Mouse (Mus musculus) forebrain, postnatal 0 days (tissue): ENCODE data around the gene BC051665. TPM values are rescaled to one million over a fixed set of nuclear protein-coding genes. Genes with fewer than 3 reads are reported as not detected.

ENCODE experiments used
- ATAC-seq: fragments of 200-750 bp; cut with Nextera tagmentation; 2 replicates; pipeline ENCODE4 v1.8.0; 2017; ENCODE audit warnings: mild to moderate bottlenecking, moderate library complexity
- DNase-seq: peaks from one replicate; pipeline ENCODE4 v3.0.0-alpha.2; 2015
- H3K27ac ChIP-seq: fragments of 300-500 bp; sonication (generic); 2 replicates; pipeline ENCODE4 v1.5.1; 2014; ENCODE audit warnings: low read depth, mild to moderate bottlenecking, antibody characterized with exemption, low read length, moderate library complexity, mixed read lengths
- H3K27me3 ChIP-seq: fragments of 300-500 bp; sonication (generic); 2 replicates; pipeline ENCODE4 v1.6.1; 2014; ENCODE audit warnings: mild to moderate bottlenecking, low read length, mixed read lengths; ENCODE audit not compliant: insufficient read depth
- H3K36me3 ChIP-seq: fragments of 300-500 bp; sonication (generic); 2 replicates; pipeline ENCODE4 v1.6.1; 2014; ENCODE audit warnings: mild to moderate bottlenecking, moderate library complexity; ENCODE audit not compliant: insufficient read depth
- H3K4me1 ChIP-seq: fragments of 300-500 bp; sonication (generic); 2 replicates; pipeline ENCODE4 v1.6.1; 2014; ENCODE audit warnings: antibody characterized with exemption; ENCODE audit not compliant: insufficient read depth
- H3K4me2 ChIP-seq: fragments of 300-500 bp; sonication (generic); 2 replicates; pipeline ENCODE4 v1.6.1; 2014; ENCODE audit warnings: low read depth, mild to moderate bottlenecking, moderate library complexity
- H3K4me3 ChIP-seq: fragments of 300-500 bp; sonication (generic); 2 replicates; pipeline ENCODE4 v1.5.1; 2014; ENCODE audit warnings: low read depth, low read length, mixed read lengths
- H3K9ac ChIP-seq: fragments of 300-500 bp; sonication (generic); 2 replicates; pipeline ENCODE4 v1.6.1; 2014; ENCODE audit warnings: mild to moderate bottlenecking
- H3K9me3 ChIP-seq: fragments of 300-500 bp; sonication (generic); 2 replicates; pipeline ENCODE4 v1.6.1; 2016; ENCODE audit warnings: low read length
- CTCF ChIP-seq: sonication (generic); IDR thresholded peaks from 2 replicates; pipeline ENCODE4 v1.5.1; 2016; ENCODE audit warnings: antibody characterized with exemption, control low read depth, low read depth
- WGBS: fragments of 180-500 bp; shearing (Covaris S2); extraction: QIAGEN DNeasy Blood & Tissue Kit; methylation state at CpG from one replicate; pipeline ENCODE4 v1.1.7; 2014; 5-methylcytosine and 5-hydroxymethylcytosine counted together
- polyA plus RNA-seq: library from polyadenylated mRNA; unstranded; fragments of >200 nt; fragmentation: Nextera tagmentation; extraction: Ambion mirVana; gene quantifications from 2 replicates; pipeline ENCODE4 v1.2.1, GENCODE M21; 2015
- total RNA-seq: library from RNA; depleted of rRNA; stranded (reverse); fragments of >200 nt; gene quantifications from 2 replicates; pipeline ENCODE4 v1.2.3, GENCODE M21; 2014

Gene BC051665
- total and polyA plus RNA-seq, 2 experiments from 2014 or later, result not detected

GRCm38 (mm10) chr13:60802749-60803148 is 16.6 kb upstream of the BC051665 start, which contains the start of gene Ctsll3:
TSS of gene Ctsll3 (minus strand) at chr13:60802849.
- H3K36me3 ChIP-seq, result no peaks in the 10 kb centered on the region
- no peak within 1 kb of the TSS for H3K9ac ChIP-seq
- no peak within 1 kb of the TSS for H3K27ac ChIP-seq
- no peaks in the 10 kb centered on the region for H3K9me3 ChIP-seq
- TF ChIP-seq CTCF, result no peak
- no peaks in the 10 kb centered on the region for H3K27me3 ChIP-seq
- H3K4me2 ChIP-seq, result no peak within 1 kb of the TSS
- no peak within 1 kb of the TSS for H3K4me3 ChIP-seq
- WGBS, result 68% methylated on average over 1 of the region's 1 CpGs
- no peaks in the 10 kb centered on the region for H3K4me1 ChIP-seq
- no peak for ATAC-seq
- no peak for DNase-seq

- Histone ChIP-seq H3K36me3 (no peaks in the 10 kb centered on the region), H3K27ac (no peak overlapping the region), H3K4me1 (no peaks in the 10 kb centered on the region), H3K4me2 (no peak overlapping the region), H3K9me3 (no peaks in the 10 kb centered on the region), H3K4me3 (no peak overlapping the region), H3K27me3 (no peaks in the 10 kb centered on the region), H3K9ac (no peak overlapping the region)
- 62% methylated on average over 1 of the region's 1 CpGs for WGBS
- no peak for ATAC-seq
- TF ChIP-seq CTCF, result no peak
- no peak for DNase-seq
Measured at GRCm38 (mm10) chr13:60789466-60789865, 3.3 kb upstream of the BC051665 start.

- no peak for DNase-seq
- H3K4me1 ChIP-seq, result no peaks in the 10 kb centered on the region
- no peaks in the 10 kb centered on the region for H3K9me3 ChIP-seq
- no peak for ATAC-seq
- H3K4me2 ChIP-seq, result no peak overlapping the region
- no peaks in the 10 kb centered on the region for H3K27me3 ChIP-seq
- H3K9ac ChIP-seq, result no peak overlapping the region
- 84% methylated on average over 7 of the region's 7 CpGs for WGBS
- no peaks in the 10 kb centered on the region for H3K36me3 ChIP-seq
- TF ChIP-seq CTCF, result no peak
- H3K4me3 ChIP-seq, result no peak overlapping the region
- no peak overlapping the region for H3K27ac ChIP-seq
Measured at GRCm38 (mm10) chr13:60783301-60783700, 2.9 kb downstream of the BC051665 start.

GRCm38 (mm10) chr13:60780534-60780933 is 5.6 kb downstream of the BC051665 start:
- Histone ChIP-seq H3K9me3 (no peaks in the 10 kb centered on the region), H3K27me3 (no peaks in the 10 kb centered on the region), H3K9ac (no peak overlapping the region), H3K4me2 (no peak overlapping the region), H3K27ac (no peak overlapping the region), H3K36me3 (no peaks in the 10 kb centered on the region), H3K4me3 (no peak overlapping the region), H3K4me1 (no peaks in the 10 kb centered on the region)
- DNase-seq, result no peak
- ATAC-seq, result no peak
- TF ChIP-seq CTCF, result no peak
- 95% methylated on average over 3 of the region's 3 CpGs for WGBS

GRCm38 (mm10) chr13:60761161-60761560 is 25.0 kb downstream of the BC051665 start:
- no peak overlapping the region for H3K4me2 ChIP-seq
- no peaks in the 10 kb centered on the region for H3K9me3 ChIP-seq
- DNase-seq (no peak), ATAC-seq (no peak)
- no peak overlapping the region for H3K4me3 ChIP-seq
- H3K4me1 ChIP-seq, result no peaks in the 10 kb centered on the region
- H3K27ac ChIP-seq, result no peak overlapping the region
- peaks cover 58% of the 10 kb centered on the region for H3K36me3 ChIP-seq
- H3K9ac ChIP-seq, result no peak overlapping the region
- 96% methylated on average over 17 of the region's 17 CpGs for WGBS
- no peak for TF ChIP-seq CTCF
- H3K27me3 ChIP-seq, result no peaks in the 10 kb centered on the region

GRCm38 (mm10) chr13:60760392-60760791 is 25.8 kb downstream of the BC051665 start:
- H3K27me3 ChIP-seq, result no peaks in the 10 kb centered on the region
- ATAC-seq, result no peak

GRCm38 (mm10) chr13:60759136-60759535 is 27.0 kb downstream of the BC051665 start:
- DNase-seq (peak; percentile 74), ATAC-seq (peak; percentile 47; the same call in 1 of the 2 replicates)
- no peaks in the 10 kb centered on the region for H3K4me1 ChIP-seq
- peaks cover 68% of the 10 kb centered on the region for H3K36me3 ChIP-seq
- H3K9me3 ChIP-seq, result no peaks in the 10 kb centered on the region
- H3K27me3 ChIP-seq, result no peaks in the 10 kb centered on the region
- H3K4me3 ChIP-seq, result no peak overlapping the region
- H3K27ac ChIP-seq, result no peak overlapping the region
- 32% methylated on average over 6 of the region's 6 CpGs for WGBS
- H3K4me2 ChIP-seq, result no peak overlapping the region
- H3K9ac ChIP-seq, result no peak overlapping the region
- TF ChIP-seq CTCF, result peak; percentile 84

More at GRCm38 (mm10) chr13:60760392-60760791, 25.8 kb downstream of the BC051665 start:
- Histone ChIP-seq H3K9ac (no peak overlapping the region), H3K4me2 (no peak overlapping the region), H3K4me1 (no peaks in the 10 kb centered on the region), H3K27ac (no peak overlapping the region), H3K9me3 (no peaks in the 10 kb centered on the region), H3K4me3 (no peak overlapping the region), H3K36me3 (peaks cover 64% of the 10 kb centered on the region)
- WGBS, result 92% methylated on average over 12 of the region's 12 CpGs
- no peak for TF ChIP-seq CTCF
- DNase-seq, result no peak
